Mouse (Mus musculus): Measurements from ENCODE around the gene Olfr399.

Olfr399 gene

DNA sequence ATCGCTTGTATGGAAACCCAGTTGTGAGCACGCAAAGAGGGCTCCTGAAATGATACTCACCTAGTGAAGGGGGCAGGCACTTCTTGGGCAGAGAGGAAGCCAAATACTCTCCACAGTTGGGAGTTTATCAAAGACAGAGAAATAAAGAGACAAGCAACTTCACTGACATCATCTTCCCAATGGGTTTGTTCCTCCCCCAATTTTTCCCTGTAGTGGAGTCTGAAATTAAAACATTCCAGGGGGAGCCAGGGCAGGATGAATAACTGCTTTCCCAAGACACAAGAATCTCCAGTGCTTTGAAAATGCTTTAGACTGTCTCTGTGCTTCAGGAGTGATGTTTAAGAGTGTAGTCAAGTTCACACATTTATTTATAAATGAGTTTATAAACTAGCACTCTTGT lies at the start of gene Olfr399, which contains the start of gene Olfr139:
Gene Olfr399 (minus strand): TSS at position 165 of the 400 bp plus-strand sequence.
Gene Olfr139 (minus strand): TSS at position 101 of the 400 bp plus-strand sequence.
- DNase-seq (ENCODE audit: low read depth, low spot score): no peak

DNA sequence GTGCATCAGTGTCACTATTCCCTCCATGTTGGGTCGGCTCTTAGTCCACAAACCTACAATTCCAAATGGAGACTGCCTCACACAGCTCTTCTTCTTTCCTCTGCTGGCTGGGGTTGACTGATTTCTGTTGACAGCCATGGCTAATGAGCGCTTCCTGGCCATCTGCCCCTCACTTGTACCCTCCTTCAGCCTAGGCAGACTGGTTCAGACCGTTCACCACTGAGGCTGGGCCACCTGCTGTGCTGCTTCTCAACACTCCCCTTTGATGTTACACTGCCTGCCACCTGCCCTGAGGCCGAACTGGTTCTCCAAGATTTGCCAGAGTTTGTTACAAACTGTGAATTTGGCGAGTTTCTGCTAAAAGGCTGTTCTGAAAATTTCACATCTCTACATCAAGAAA lies 48.7 kb upstream of the Olfr399 start:
- no peak for DNase-seq (ENCODE audit: low read depth, low spot score)

DNA sequence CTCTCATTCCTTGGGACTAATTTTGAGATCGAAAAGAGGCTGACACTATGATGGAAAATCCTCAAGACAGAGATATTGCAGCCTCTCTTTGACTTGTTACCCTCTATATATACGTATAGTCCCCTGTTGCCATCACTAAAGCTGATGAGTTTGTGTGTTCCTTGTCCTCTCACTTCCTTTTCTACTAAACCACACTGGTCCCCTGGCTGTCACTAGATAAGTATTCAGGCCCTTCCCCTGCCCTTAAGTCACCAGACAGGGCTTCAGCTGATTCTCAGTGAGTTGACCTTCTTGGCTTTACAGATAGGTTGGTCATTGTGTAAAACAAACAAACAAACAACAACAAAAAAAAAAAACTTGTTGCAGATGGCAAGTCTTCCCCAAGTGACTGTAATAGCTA lies 45.1 kb upstream of the Olfr399 start:
- DNase-seq (ENCODE audit: low read depth, low spot score): no peak

DNA sequence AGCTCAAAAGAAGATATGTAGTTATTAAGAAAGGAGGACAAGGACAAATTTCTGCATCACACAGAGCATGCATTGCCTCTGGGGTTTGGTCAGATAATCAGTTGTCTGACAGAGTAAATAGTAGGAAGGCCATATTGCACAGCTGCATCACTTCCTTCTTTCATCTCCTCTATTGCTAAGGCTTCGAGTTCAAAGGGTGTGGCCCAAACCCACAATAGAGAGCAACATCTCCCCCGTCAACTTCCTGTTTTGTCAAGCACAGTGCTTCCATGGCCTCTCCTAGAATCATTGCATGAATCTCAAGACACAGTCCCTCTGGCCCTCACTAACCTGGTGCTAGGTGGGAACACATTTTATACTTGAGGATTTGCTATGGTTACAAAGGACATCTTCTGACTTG lies 44.3 kb upstream of the Olfr399 start:
- no peak for DNase-seq (ENCODE audit: low read depth, low spot score)

DNA sequence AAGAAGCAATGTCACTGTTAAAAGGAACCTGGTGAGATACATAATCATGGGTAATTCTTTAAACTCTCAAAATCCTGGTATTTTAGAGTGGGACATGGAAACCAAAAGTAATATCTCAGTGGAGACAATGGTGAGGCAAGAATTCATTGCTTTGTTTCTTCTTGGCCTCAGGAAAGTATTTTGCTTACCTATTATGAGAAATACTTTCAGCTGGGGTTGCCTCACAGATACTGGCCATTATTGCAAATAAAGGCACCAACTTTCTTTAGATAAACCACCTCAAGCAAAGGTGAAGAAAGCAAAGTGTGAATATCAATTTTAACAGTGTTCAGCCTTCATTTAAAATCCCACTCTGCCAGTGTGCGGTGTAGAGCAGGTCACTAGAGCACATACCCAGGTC lies 13.2 kb upstream of the Olfr399 start, which contains the start of gene Zfp616:
Gene Zfp616 (plus strand): TSS at position 301 of the 400 bp plus-strand sequence.
- no peak for DNase-seq (ENCODE audit: low read depth, low spot score)

DNA sequence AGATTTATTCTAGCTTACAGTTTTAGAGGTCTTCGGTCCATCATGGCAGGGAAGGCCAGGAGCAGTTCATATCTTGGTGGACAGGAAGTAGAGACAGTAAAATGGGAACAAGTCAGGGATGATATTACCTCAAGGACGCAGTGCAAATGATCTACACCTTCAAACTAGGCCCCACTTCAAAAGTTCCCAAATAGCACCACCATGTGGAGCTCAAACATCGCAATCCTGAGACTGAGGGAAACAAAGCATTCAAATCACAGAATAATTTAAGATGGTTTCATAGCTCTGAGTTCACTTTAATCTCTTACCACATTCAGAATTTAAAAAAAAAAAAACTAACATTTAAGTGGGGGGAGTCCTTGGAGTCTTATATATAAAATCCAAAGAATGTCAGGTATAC lies 5.1 kb downstream of the Olfr399 start:
- DNase-seq (ENCODE audit: low read depth, low spot score): peak; percentile 2
